Mouse (Mus musculus): Measurements from ENCODE around the gene Dirc2. TPM values are rescaled to one million over a fixed set of nuclear protein-coding genes. Genes with fewer than 3 reads are reported as not detected.

Dirc2 gene
- polyA plus RNA-seq, 1 experiment from 2014 or later, result 16.7 TPM

Other genes starting within 250 kb of the Dirc2 start
- gene Sema5b, start 228.2 kb downstream of the Dirc2 start, polyA plus RNA-seq (2014; fragmentation: Nextera tagmentation; extraction: Ambion mirVana), result 5.2 and 6.1 TPM in 2 replicates
- 15.8 TPM in 2 replicates for gene Hspbap1, start 1.0 kb upstream of the Dirc2 start, polyA plus RNA-seq (2014; fragmentation: Nextera tagmentation; extraction: Ambion mirVana)
- gene Parp14, start 102.2 kb upstream of the Dirc2 start, polyA plus RNA-seq (2014; fragmentation: Nextera tagmentation; extraction: Ambion mirVana), result 1.2 and 1.6 TPM in 2 replicates
- gene Parp9, start 169.1 kb upstream of the Dirc2 start, polyA plus RNA-seq (2014; fragmentation: Nextera tagmentation; extraction: Ambion mirVana), result 6.5 and 8.1 TPM in 2 replicates
- 7.7 and 8.0 TPM in 2 replicates for gene Dtx3l, start 169.8 kb upstream of the Dirc2 start, polyA plus RNA-seq (2014; fragmentation: Nextera tagmentation; extraction: Ambion mirVana)
- 44.1 and 44.5 TPM in 2 replicates for gene Kpna1, start 209.4 kb upstream of the Dirc2 start, polyA plus RNA-seq (2014; fragmentation: Nextera tagmentation; extraction: Ambion mirVana)